Mouse (Mus musculus) kidney, embryonic 16.5 days (tissue): Measurements from ENCODE around the gene Mut. TPM values are rescaled to one million over a fixed set of nuclear protein-coding genes. Genes with fewer than 3 reads are reported as not detected.
A peak's percentile ranks its signal among the peaks of the same experiment; 100 is the strongest.

Source experiments
- ATAC-seq: fragments of 200-750 bp; cut with Nextera tagmentation; 2 replicates; pipeline ENCODE4 v1.8.0; 2017; ENCODE audit warnings: moderate TSS enrichment; ENCODE audit not compliant: low FRiP score, low TSS enrichment
- H3K27ac ChIP-seq: fragments of 300-500 bp; sonication (generic); 2 replicates; pipeline ENCODE4 v1.5.1; 2014; ENCODE audit warnings: low read length
- H3K27me3 ChIP-seq: fragments of 300-500 bp; sonication (generic); 2 replicates; pipeline ENCODE4 v1.6.1; 2014; ENCODE audit warnings: low read length, control low read depth, mixed read lengths; ENCODE audit not compliant: insufficient read depth
- H3K36me3 ChIP-seq: fragments of 300-500 bp; sonication (generic); 2 replicates; pipeline ENCODE4 v1.6.1; 2014; ENCODE audit warnings: low read length, control low read depth, mixed read lengths; ENCODE audit not compliant: insufficient read depth
- H3K4me1 ChIP-seq: fragments of 300-500 bp; sonication (generic); 2 replicates; pipeline ENCODE4 v1.6.1; 2014; ENCODE audit warnings: low read length, control low read depth, mixed read lengths; ENCODE audit not compliant: insufficient read depth
- H3K4me2 ChIP-seq: fragments of 300-500 bp; sonication (generic); replicated peaks from 2 replicates; pipeline ENCODE4 v1.6.1; 2014; ENCODE audit warnings: low read depth, low read length
- H3K4me3 ChIP-seq: fragments of 300-500 bp; sonication (generic); 2 replicates; pipeline ENCODE4 v1.5.1; 2014; ENCODE audit warnings: mild to moderate bottlenecking, low read length
- H3K9ac ChIP-seq: fragments of 300-500 bp; sonication (generic); replicated peaks from 2 replicates; pipeline ENCODE4 v1.6.1; 2014; ENCODE audit warnings: low read length
- H3K9me3 ChIP-seq: fragments of 300-500 bp; sonication (generic); 2 replicates; pipeline ENCODE4 v1.6.1; 2016; ENCODE audit warnings: low read length, control low read depth
- WGBS: fragments of 180-500 bp; shearing (Covaris S2); extraction: QIAGEN DNeasy Blood & Tissue Kit; methylation state at CpG from one replicate; pipeline ENCODE4 v1.1.7; 2014; 5-methylcytosine and 5-hydroxymethylcytosine counted together
- polyA plus RNA-seq: library from polyadenylated mRNA; unstranded; fragments of >200 nt; fragmentation: Nextera tagmentation; extraction: Ambion mirVana; gene quantifications from 2 replicates; pipeline ENCODE4 v1.2.1, GENCODE M21; 2015

Mut gene
- 53.8 and 55.5 TPM in 2 replicates for polyA plus RNA-seq

- Histone ChIP-seq H3K4me3 (peak within 1 kb of the TSS; percentile 81), H3K9ac (peak within 1 kb of the TSS; percentile 83), H3K27me3 (no peaks in the 10 kb centered on the region), H3K4me2 (peak within 1 kb of the TSS; percentile 68), H3K9me3 (no peaks in the 10 kb centered on the region), H3K4me1 (peaks cover 7% of the 10 kb centered on the region), H3K36me3 (peaks cover 5% of the 10 kb centered on the region), H3K27ac (peak within 1 kb of the TSS; percentile 98)
- under 1% methylated on average over 50 of the region's 50 CpGs for WGBS
- ATAC-seq: peak; percentile 100
Observed at GRCm38 (mm10) chr17:40934420-40935231, at the start of gene Mut, which contains the start of gene Cenpq. Gene Mut, plus strand, starts transcription at chr17:40934685. Gene Cenpq, minus strand, starts transcription at chr17:40935047.

- WGBS: 79% methylated on average over 4 of the region's 4 CpGs
- H3K9me3 ChIP-seq: no peaks in the 10 kb centered on the region
- H3K36me3 ChIP-seq: no peaks in the 10 kb centered on the region
- H3K4me1 ChIP-seq: no peaks in the 10 kb centered on the region
- H3K27me3 ChIP-seq: no peaks in the 10 kb centered on the region
- H3K27ac ChIP-seq: no peak overlapping the region
- no peak for ATAC-seq
- no peak overlapping the region for H3K4me3 ChIP-seq
- no peak overlapping the region for H3K4me2 ChIP-seq
- no peak overlapping the region for H3K9ac ChIP-seq
Observed at GRCm38 (mm10) chr17:40885155-40885554, 49.3 kb upstream of the Mut start.

GRCm38 (mm10) chr17:40887849-40888536 lies 46.5 kb upstream of the Mut start:
- Histone ChIP-seq H3K36me3 (no peaks in the 10 kb centered on the region), H3K27me3 (no peaks in the 10 kb centered on the region), H3K4me2 (no peak overlapping the region), H3K9me3 (no peaks in the 10 kb centered on the region), H3K9ac (no peak overlapping the region), H3K4me3 (no peak overlapping the region), H3K27ac (no peak overlapping the region), H3K4me1 (no peaks in the 10 kb centered on the region)
- no peak for ATAC-seq
- 78% methylated on average over 4 of the region's 4 CpGs for WGBS

- Histone ChIP-seq H3K4me2 (no peak overlapping the region), H3K27me3 (no peaks in the 10 kb centered on the region), H3K27ac (no peak overlapping the region), H3K4me3 (no peak overlapping the region), H3K4me1 (no peaks in the 10 kb centered on the region), H3K36me3 (no peaks in the 10 kb centered on the region), H3K9ac (no peak overlapping the region), H3K9me3 (no peaks in the 10 kb centered on the region)
- 68% methylated on average over 1 of the region's 1 CpGs for WGBS
- ATAC-seq: no peak
Observed at GRCm38 (mm10) chr17:40896863-40897262, 37.6 kb upstream of the Mut start.

- Histone ChIP-seq H3K4me3 (no peak overlapping the region), H3K9me3 (no peaks in the 10 kb centered on the region), H3K27me3 (no peaks in the 10 kb centered on the region), H3K4me2 (no peak overlapping the region), H3K27ac (no peak overlapping the region), H3K4me1 (0 out of 2 replicates have a peak, but pooled peaks cover 3% of the 10 kb centered on the region), H3K9ac (no peak overlapping the region), H3K36me3 (no peaks in the 10 kb centered on the region)
- 52% methylated on average over 4 of the region's 4 CpGs for WGBS
- no peak for ATAC-seq
Observed at GRCm38 (mm10) chr17:40899783-40900363, 34.6 kb upstream of the Mut start.

GRCm38 (mm10) chr17:40903345-40903744 lies 31.1 kb upstream of the Mut start:
- Histone ChIP-seq H3K27ac (no peak overlapping the region), H3K9me3 (no peaks in the 10 kb centered on the region), H3K9ac (no peak overlapping the region), H3K4me3 (no peak overlapping the region), H3K4me2 (no peak overlapping the region), H3K4me1 (0 out of 2 replicates have a peak, but pooled peaks cover 3% of the 10 kb centered on the region), H3K27me3 (no peaks in the 10 kb centered on the region), H3K36me3 (no peaks in the 10 kb centered on the region)
- no peak for ATAC-seq
- WGBS: 68% methylated on average over 4 of the region's 4 CpGs

- H3K4me3 ChIP-seq: no peak overlapping the region
- WGBS: 9% methylated on average over 11 of the region's 11 CpGs
- H3K27ac ChIP-seq: no peak overlapping the region
- H3K4me1 ChIP-seq: 0 out of 2 replicates have a peak, but pooled peaks cover 3% of the 10 kb centered on the region
- no peak overlapping the region for H3K9ac ChIP-seq
- no peak; the same call in 1 of the 2 replicates for ATAC-seq
- no peaks in the 10 kb centered on the region for H3K9me3 ChIP-seq
- H3K4me2 ChIP-seq: peak overlapping the region; percentile 46
- H3K36me3 ChIP-seq: no peaks in the 10 kb centered on the region
- no peaks in the 10 kb centered on the region for H3K27me3 ChIP-seq
Observed at GRCm38 (mm10) chr17:40904056-40904597, 30.4 kb upstream of the Mut start.

GRCm38 (mm10) chr17:40904721-40905154 lies 29.7 kb upstream of the Mut start:
- Histone ChIP-seq H3K9me3 (no peaks in the 10 kb centered on the region), H3K4me3 (peak overlapping the region; percentile 20; the same call in 1 of the 2 replicates), H3K4me2 (peak overlapping the region; percentile 46), H3K27me3 (no peaks in the 10 kb centered on the region), H3K9ac (no peak overlapping the region), H3K27ac (no peak overlapping the region), H3K36me3 (no peaks in the 10 kb centered on the region), H3K4me1 (0 out of 2 replicates have a peak, but pooled peaks cover 3% of the 10 kb centered on the region)
- peak; percentile 54; the same call in 1 of the 2 replicates for ATAC-seq
- WGBS: 6% methylated on average over 13 of the region's 14 CpGs

GRCm38 (mm10) chr17:40914250-40914649 lies 20.2 kb upstream of the Mut start, which contains the start of gene Glyatl3:
Gene Glyatl3, minus strand, starts transcription at chr17:40914350.
- Histone ChIP-seq H3K4me2 (no peak within 1 kb of the TSS), H3K9ac (no peak within 1 kb of the TSS), H3K4me3 (no peak within 1 kb of the TSS), H3K9me3 (no peaks in the 10 kb centered on the region), H3K27me3 (no peaks in the 10 kb centered on the region), H3K36me3 (no peaks in the 10 kb centered on the region), H3K4me1 (no peaks in the 10 kb centered on the region), H3K27ac (no peak within 1 kb of the TSS)
- 93% methylated on average over 2 of the region's 2 CpGs for whole genome bisulfite sequencing
- no peak for ATAC-seq
